Comparison of ENCODE assay signal across 8 mouse cellular contexts in the genomic region with DNA sequence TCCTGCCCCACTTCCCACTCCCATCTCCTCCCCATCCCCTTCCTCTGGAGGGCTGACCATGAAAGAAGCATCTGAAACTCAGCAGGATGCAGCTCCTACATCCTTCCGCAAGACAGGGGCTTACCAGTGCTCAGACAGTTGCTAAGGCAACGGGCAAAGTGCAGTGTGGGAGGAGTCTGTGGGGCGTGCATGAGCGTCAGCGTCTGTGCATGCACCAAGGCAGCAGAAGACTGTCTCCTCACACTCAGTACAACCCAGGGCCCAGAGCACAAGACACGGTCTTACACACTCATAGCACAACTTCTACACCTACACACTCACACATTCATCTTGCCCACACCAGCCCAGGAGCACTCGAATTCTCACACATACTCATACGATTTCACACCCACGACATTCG.
DNase-seq lines count a peak whose midpoint lies in the region; ATAC-seq lines count a peak whose summit lies in the region.

No protein-coding gene starts in this region.

- peak; percentile 93 for ATAC-seq in hindbrain, embryonic 13.5 days (ENCODE audit: low FRiP score)

- peaks cover 41% of the 10 kb centered on the region for H3K4me1 ChIP-seq in hindbrain, embryonic 13.5 days (replicated peaks)

- H3K27ac ChIP-seq in hindbrain, embryonic 13.5 days, result peak overlapping the region; percentile 78

- peak; percentile 37 for DNase-seq in layer of hippocampus, adult 11-12 months (ENCODE audit: low spot score)
- no peak for DNase-seq in layer of hippocampus, adult 9-10 months (ENCODE audit: low spot score)
- peak; percentile 86 for DNase-seq in embryo, embryonic 10 days (ENCODE audit: low spot score)
- DNase-seq in left cerebral cortex, adult 9 months (ENCODE audit: low spot score in 2 of 2), result peak; percentile 60 to 62
- peak; percentile 71 to 82 for DNase-seq in natural killer cell, adult 2 months (ENCODE audit: low spot score in 2 of 2)
- no peak for DNase-seq in gastrocnemius, postnatal 25 days
- no peak for DNase-seq in ovary, postnatal 14 days (ENCODE audit: low spot score)

- H3K9ac ChIP-seq in hindbrain, embryonic 13.5 days, result peak overlapping the region; percentile 39; the same call in 1 of the 2 replicates

- 0 out of 2 replicates have a peak, but pooled peaks cover 7% of the 10 kb centered on the region for H3K27me3 ChIP-seq in hindbrain, embryonic 13.5 days

- H3K4me2 ChIP-seq in hindbrain, embryonic 13.5 days, result peak overlapping the region; percentile 31

- WGBS in hindbrain, embryonic 13.5 days, result 34% methylated on average over 10 of the region's 10 CpGs

- no peaks in the 10 kb centered on the region for H3K36me3 ChIP-seq in hindbrain, embryonic 13.5 days

- H3K9me3 ChIP-seq in hindbrain, embryonic 13.5 days, result no peaks in the 10 kb centered on the region

- no peak overlapping the region for H3K4me3 ChIP-seq in hindbrain, embryonic 13.5 days

Comparison
In these comparisons a context has a peak if more than half of its experiments do, and no peak if none do; other contexts are left out.
1. DNase-seq: peak in layer of hippocampus, adult 11-12 months (single experiment), embryo, embryonic 10 days (single experiment), left cerebral cortex, adult 9 months (2 of 2) and natural killer cell, adult 2 months (2 of 2); none in layer of hippocampus, adult 9-10 months (single experiment), gastrocnemius, postnatal 25 days (single experiment) and ovary, postnatal 14 days (single experiment).